Mouse (Mus musculus) heart, postnatal 14 days (tissue): ENCODE measurements around the gene Slc6a14. TPM values are rescaled to one million over a fixed set of nuclear protein-coding genes. Genes with fewer than 3 reads are reported as not detected.
A peak's percentile ranks its signal among the peaks of the same experiment; 100 is the strongest.

Experiments
- DNase-seq, 2 experiments: peaks; one replicate each; pipeline ENCODE4 v3.0.0; 2021 to 2022
- intact Hi-C: fragments of 180-260 bp; cut with DNase I; formaldehyde crosslinking; loops from one replicate; pipeline ENCODE4 v1.15.1; 2025
- long read RNA-seq, 2 experiments: library from polyadenylated mRNA; stranded (forward); transcript quantifications; one replicate each; pipeline ENCODE4 v2.0.0; 2021
- total RNA-seq, 2 experiments: library from RNA; stranded (reverse); gene quantifications; 2 replicates each; pipeline ENCODE4 v1.2.3; 2021

Gene Slc6a14
- under 1 TPM; 0.15 to 0.29 TPM for total RNA-seq
- long read RNA-seq, experiment 1: 0 reads
- long read RNA-seq, experiment 2: 0 reads

GRCm38 (mm10) chrX:21714829-21715228, at the start of gene Slc6a14:
Gene Slc6a14, plus strand, starts transcription at chrX:21714896.
- no peak for DNase-seq
- intact Hi-C loops: no loop called here

- DNase-seq: peak in 1 of 2 experiments; percentile 2
Observed at GRCm38 (mm10) chrX:21670896-21671295, 43.8 kb upstream of the Slc6a14 start.

GRCm38 (mm10) chrX:21695220-21695619, 19.5 kb upstream of the Slc6a14 start:
- intact Hi-C loops: no loop called here
- no peak for DNase-seq

More at GRCm38 (mm10) chrX:21670896-21671295, 43.8 kb upstream of the Slc6a14 start:
- intact Hi-C loops: no loop called here

- intact Hi-C loops: no loop called here
- DNase-seq: no peak
Observed at GRCm38 (mm10) chrX:21695687-21696086, 19.0 kb upstream of the Slc6a14 start.

GRCm38 (mm10) chrX:21701646-21702045, 13.1 kb upstream of the Slc6a14 start:
- intact Hi-C loops: no loop called here
- no peak for DNase-seq

GRCm38 (mm10) chrX:21704470-21704869, 10.2 kb upstream of the Slc6a14 start:
- DNase-seq: no peak
- intact Hi-C loops: no loop called here

- intact Hi-C loops: no loop called here
- no peak for DNase-seq
Observed at GRCm38 (mm10) chrX:21715293-21715692, 597 bp downstream of the Slc6a14 start.

- DNase-seq: no peak
- intact Hi-C loops: no loop called here
Observed at GRCm38 (mm10) chrX:21716885-21717284, 2.2 kb downstream of the Slc6a14 start.

- no peak for DNase-seq
- intact Hi-C loops: no loop called here
Observed at GRCm38 (mm10) chrX:21744997-21745396, 30.3 kb downstream of the Slc6a14 start, which contains the start of gene Gm28269. Gene Gm28269, minus strand, starts transcription at chrX:21745097.

Other genes starting within 250 kb of the Slc6a14 start
- 1 to 10 TPM in 1 of 2 experiments, not detected in 1; 1.6 TPM for gene Agtr2, start 230.4 kb upstream of the Slc6a14 start, total RNA-seq
- gene Gm28269, start 30.2 kb downstream of the Slc6a14 start, total RNA-seq: not detected